Mouse (Mus musculus): ENCODE measurements at regions not wholly inside any gene's neighbourhood (a gene's known extent, or its start where the extent isn't known, plus 50 kb on each side); places are given as distances from the start of the nearest gene placed in this dataset.

GRCm38 (mm10) chr15:94049638-94050273, 415.5 kb downstream of the Adamts20 start:
- DNase-seq (ENCODE audit: low spot score): no peak

DNA sequence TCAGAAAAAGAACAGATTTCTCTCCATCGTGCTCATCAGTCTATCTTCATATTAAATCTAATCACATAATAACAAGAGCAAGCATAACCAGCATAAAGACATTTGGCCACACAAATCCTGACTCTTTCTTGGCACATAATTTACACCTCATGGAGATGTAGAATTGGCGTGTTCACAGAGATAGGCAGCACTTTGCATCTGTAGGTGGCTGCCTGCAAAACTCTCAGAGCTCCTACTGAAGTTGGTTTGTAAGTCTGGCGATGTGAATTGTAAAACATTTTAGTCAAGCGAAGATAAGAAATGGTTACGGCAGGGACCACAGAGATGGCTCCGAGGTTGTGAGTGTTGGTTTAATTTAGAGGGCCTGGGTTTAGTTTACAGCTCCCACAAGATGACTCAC, 419.0 kb downstream of the Adamts20 start:
- no peak for DNase-seq (ENCODE audit: low spot score)

DNA sequence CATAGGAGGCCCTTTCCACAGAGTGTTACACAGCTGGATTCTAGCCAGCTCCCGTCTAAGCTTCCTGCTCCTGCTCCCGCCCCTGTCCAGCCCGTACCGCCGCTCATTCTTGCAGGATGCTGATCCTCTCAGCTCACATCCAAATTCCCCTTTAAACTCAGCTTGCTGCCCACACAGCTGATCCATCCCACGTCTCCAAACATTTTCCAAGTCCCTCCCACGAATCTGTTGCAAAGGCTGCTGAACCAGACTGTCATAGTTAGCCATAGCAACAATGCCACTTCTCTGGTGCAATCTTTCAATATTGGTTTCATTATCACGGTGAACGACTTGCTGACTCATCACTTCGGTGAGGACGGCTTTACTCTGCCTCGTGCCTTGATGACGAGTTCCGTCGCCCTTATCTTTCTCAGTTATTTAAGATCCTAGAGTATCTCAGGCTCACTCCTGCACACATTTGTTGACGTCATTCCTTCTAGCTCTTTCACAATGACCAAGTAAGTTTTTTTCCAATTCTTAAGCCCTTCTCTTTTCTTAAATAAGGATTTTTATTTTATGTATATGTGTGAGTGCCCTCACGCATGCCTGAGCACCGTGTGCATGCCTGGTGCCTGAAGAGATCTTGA, 420.0 kb downstream of the Adamts20 start:
- DNase-seq (ENCODE audit: low spot score): no peak

GRCm38 (mm10) chr15:94032957-94033356, 432.3 kb downstream of the Adamts20 start:
- DNase-seq (ENCODE audit: low spot score): no peak

- no peak for DNase-seq (ENCODE audit: low spot score)
Observed at GRCm38 (mm10) chr15:94025996-94026696, 430.5 kb upstream of the Prickle1 start.

GRCm38 (mm10) chr15:94025239-94025971, 429.7 kb upstream of the Prickle1 start:
- peak; percentile 10 for DNase-seq (ENCODE audit: low spot score)

- DNase-seq (ENCODE audit: low spot score): no peak
Observed at GRCm38 (mm10) chr15:94024806-94025205, 429.1 kb upstream of the Prickle1 start.

- no peak for DNase-seq (ENCODE audit: low spot score)
Observed at GRCm38 (mm10) chr15:94024126-94024730, 428.5 kb upstream of the Prickle1 start.

- no peak for DNase-seq (ENCODE audit: low spot score)
Observed at GRCm38 (mm10) chr15:94023501-94023900, 427.8 kb upstream of the Prickle1 start.

DNA sequence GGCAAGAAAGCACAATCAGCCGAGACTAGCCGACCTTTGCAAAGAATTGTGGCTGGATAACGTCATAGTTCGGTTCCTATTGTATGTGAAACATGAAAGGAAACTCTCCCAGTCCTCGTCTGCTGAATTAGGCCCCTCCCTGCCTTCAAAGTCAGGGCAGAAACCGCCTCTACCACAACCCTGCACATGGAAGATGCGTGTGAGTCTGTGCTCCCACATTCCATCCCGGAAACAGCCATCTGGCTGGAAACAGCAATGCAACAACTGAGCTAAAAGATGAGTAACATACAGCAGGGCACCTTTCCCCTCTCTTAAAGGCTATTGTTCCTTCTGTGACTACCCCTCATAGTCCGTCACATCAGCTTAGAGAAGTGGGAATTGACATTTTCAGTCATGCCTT, 422.1 kb upstream of the Prickle1 start:
- no peak for DNase-seq (ENCODE audit: low spot score)

- no peak for DNase-seq (ENCODE audit: low spot score)
Observed at GRCm38 (mm10) chr15:94011499-94011898, 415.8 kb upstream of the Prickle1 start.

DNA sequence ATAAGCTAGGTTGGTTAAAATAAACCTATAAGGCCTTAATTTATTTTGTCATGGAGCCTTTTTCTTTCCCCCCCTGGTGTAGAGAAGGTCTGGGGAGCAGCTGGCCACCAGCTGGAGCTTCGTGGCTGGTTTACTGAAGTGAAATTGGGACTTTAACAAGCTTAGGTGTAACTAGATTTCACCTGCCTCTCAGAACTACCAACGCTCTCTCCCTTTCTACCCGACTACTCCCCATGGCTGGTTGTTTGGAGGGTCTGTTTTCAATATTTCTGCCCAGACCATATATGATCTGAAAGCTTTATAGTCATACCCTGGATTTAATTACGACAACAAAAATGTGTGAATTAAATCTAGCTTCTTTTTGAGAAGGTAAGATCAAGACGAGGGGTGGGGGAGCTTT, 410.4 kb upstream of the Prickle1 start:
- no peak for DNase-seq (ENCODE audit: low spot score)

DNA sequence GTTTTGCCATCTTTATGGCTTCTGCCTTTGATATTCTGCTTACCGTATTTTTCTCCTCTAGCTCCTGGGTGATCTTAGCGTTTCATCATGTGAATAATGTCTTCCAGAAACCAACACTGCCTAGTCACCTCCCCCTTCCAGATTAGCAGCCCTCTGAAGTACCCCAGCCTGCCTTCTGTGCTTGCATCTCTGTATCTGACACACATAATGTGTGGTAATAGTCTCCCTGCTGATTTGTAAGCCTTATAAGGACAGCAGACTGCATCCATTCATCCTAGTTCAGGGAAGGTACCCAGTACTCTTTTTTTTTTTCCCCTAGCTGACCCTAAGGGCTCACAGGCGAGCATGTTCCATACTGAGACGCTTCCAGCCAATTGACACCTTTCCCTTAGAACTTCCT, 409.2 kb upstream of the Prickle1 start:
- no peak for DNase-seq (ENCODE audit: low spot score)

DNA sequence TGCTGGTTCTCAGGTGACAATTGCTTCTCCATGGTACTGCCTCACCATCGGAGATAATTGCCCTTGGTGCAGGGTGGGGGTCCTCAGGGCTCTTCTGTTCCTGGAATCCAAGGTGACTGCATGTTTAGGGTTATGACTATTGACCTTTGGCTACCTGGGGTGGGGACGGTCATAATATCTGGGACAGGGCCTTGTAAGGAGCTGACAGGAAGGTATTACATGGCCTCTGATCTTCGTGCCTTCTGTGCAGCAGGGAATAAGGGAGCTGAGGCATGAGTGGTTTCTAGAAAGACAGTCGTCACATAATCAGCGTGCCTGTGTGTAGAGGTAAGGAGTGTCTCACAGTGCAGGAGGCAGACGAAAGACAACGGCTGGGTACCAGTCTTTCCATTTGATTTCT, 407.5 kb upstream of the Prickle1 start:
- DNase-seq (ENCODE audit: low spot score): no peak

- no peak for DNase-seq (ENCODE audit: low spot score)
Observed at GRCm38 (mm10) chr15:93994542-93994941, 398.9 kb upstream of the Prickle1 start.

- no peak for DNase-seq (ENCODE audit: low spot score)
Observed at GRCm38 (mm10) chr15:93990139-93990538, 394.4 kb upstream of the Prickle1 start.

GRCm38 (mm10) chr15:93988367-93988766, 392.7 kb upstream of the Prickle1 start:
- no peak for DNase-seq (ENCODE audit: low spot score)

- no peak for DNase-seq (ENCODE audit: low spot score)
Observed at GRCm38 (mm10) chr15:93986631-93987429, 391.1 kb upstream of the Prickle1 start.

- DNase-seq (ENCODE audit: low spot score): no peak
Observed at GRCm38 (mm10) chr15:93982091-93982490, 386.4 kb upstream of the Prickle1 start.

GRCm38 (mm10) chr15:93977494-93977893, 381.8 kb upstream of the Prickle1 start:
- DNase-seq (ENCODE audit: low spot score): no peak

GRCm38 (mm10) chr15:93974727-93975126, 379.0 kb upstream of the Prickle1 start:
- no peak for DNase-seq (ENCODE audit: low spot score)
